Mouse (Mus musculus): ENCODE measurements around the gene Gm20532. TPM values are rescaled to one million over a fixed set of nuclear protein-coding genes. Genes with fewer than 3 reads are reported as not detected.
A peak's percentile ranks its signal among the peaks of the same experiment; 100 is the strongest.

Gm20532 gene
- polyA plus RNA-seq, 1 experiment, result not detected

DNA sequence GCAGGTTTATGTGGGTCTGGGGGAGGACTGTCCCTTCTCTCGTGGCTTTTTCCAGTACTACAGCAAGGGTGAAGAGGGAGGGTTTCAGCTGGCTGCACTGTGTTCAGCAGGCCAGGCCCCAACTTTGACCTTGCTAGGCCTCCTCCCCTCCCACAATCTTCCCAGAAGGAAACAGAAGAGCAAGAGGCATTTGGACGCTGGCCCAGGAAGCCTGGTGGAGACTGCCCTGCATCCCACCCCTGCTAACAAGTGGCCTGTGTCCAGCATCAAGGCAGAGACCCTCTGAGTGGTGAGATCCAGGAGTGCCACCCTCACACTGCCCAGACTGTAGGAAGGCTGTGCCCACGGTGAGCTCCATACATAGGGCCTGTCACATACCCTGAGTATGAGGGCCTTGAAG is 42.2 kb upstream of the Gm20532 start:
- Histone ChIP-seq H3K27me3 (ENCODE audit: control insufficient read depth, insufficient read depth, low read length) (no peaks in the 10 kb centered on the region), H3K4me3 (ENCODE audit: control insufficient read depth, insufficient read depth, low read length) (no peak overlapping the region), H3K36me3 (ENCODE audit: control insufficient read depth, insufficient read depth, low read length) (no peaks in the 10 kb centered on the region), H3K27ac (ENCODE audit: control insufficient read depth, insufficient read depth, low read length) (no peak overlapping the region), H3K4me1 (replicated peaks; ENCODE audit: control insufficient read depth, insufficient read depth, low read length) (peaks cover 47% of the 10 kb centered on the region)
- TF ChIP-seq POLR2A (IDR thresholded peaks at IDR 0.05; ENCODE audit: control insufficient read depth, extremely low read depth, insufficient read depth, low read length, poor library complexity) (no peak), CTCF (IDR thresholded peaks at IDR 0.05; ENCODE audit: borderline replicate concordance, control insufficient read depth, extremely low read depth, insufficient read depth, low read length, poor library complexity) (no peak)
- DNase-seq, result no peak
- WGBS, result 90% methylated on average over 3 of the region's 3 CpGs

DNA sequence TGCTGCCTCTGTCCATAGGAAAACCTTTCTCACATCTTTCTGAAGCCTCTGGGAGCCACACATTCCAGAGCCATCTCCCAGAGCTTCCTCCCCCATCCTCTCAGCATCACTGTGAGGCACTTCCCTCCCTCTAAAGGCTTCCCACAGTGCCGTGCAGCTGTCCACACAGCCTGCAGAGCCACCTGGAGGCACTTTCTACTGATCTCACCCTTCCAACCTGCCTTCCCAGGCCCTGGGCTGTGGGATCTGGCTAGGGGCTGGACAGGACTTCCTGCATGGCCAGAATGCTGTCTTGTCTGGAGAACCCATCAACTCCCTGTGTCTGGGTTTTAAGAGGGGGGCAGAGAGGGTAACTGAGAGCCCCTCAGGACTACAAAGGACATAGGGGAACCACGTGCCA is 39.0 kb upstream of the Gm20532 start:
- Histone ChIP-seq H3K27me3 (ENCODE audit: control insufficient read depth, insufficient read depth, low read length) (no peaks in the 10 kb centered on the region), H3K4me1 (replicated peaks; ENCODE audit: control insufficient read depth, insufficient read depth, low read length) (peaks cover 61% of the 10 kb centered on the region), H3K4me3 (ENCODE audit: control insufficient read depth, insufficient read depth, low read length) (no peak overlapping the region), H3K36me3 (ENCODE audit: control insufficient read depth, insufficient read depth, low read length) (no peaks in the 10 kb centered on the region), H3K27ac (ENCODE audit: control insufficient read depth, insufficient read depth, low read length) (no peak overlapping the region)
- WGBS, result 22% methylated on average over 2 of the region's 2 CpGs
- no peak for TF ChIP-seq POLR2A (IDR thresholded peaks at IDR 0.05; ENCODE audit: control insufficient read depth, extremely low read depth, insufficient read depth, low read length, poor library complexity)
- no peak for TF ChIP-seq CTCF (IDR thresholded peaks at IDR 0.05; ENCODE audit: borderline replicate concordance, control insufficient read depth, extremely low read depth, insufficient read depth, low read length, poor library complexity)
- no peak for DNase-seq

GRCm38 (mm10) chr2:26549801-26550200 is 36.6 kb upstream of the Gm20532 start:
- Histone ChIP-seq H3K27ac (ENCODE audit: control insufficient read depth, insufficient read depth, low read length) (peak overlapping the region; percentile 32; the same call in 1 of the 2 replicates), H3K27me3 (ENCODE audit: control insufficient read depth, insufficient read depth, low read length) (no peaks in the 10 kb centered on the region), H3K4me3 (ENCODE audit: control insufficient read depth, insufficient read depth, low read length) (no peak overlapping the region), H3K36me3 (ENCODE audit: control insufficient read depth, insufficient read depth, low read length) (no peaks in the 10 kb centered on the region), H3K4me1 (replicated peaks; ENCODE audit: control insufficient read depth, insufficient read depth, low read length) (peaks cover 72% of the 10 kb centered on the region)
- TF ChIP-seq POLR2A (IDR thresholded peaks at IDR 0.05; ENCODE audit: control insufficient read depth, extremely low read depth, insufficient read depth, low read length, poor library complexity), result no peak
- no peak for TF ChIP-seq CTCF (IDR thresholded peaks at IDR 0.05; ENCODE audit: borderline replicate concordance, control insufficient read depth, extremely low read depth, insufficient read depth, low read length, poor library complexity)
- DNase-seq, result no peak
- 30% methylated on average over 10 of the region's 10 CpGs for WGBS

DNA sequence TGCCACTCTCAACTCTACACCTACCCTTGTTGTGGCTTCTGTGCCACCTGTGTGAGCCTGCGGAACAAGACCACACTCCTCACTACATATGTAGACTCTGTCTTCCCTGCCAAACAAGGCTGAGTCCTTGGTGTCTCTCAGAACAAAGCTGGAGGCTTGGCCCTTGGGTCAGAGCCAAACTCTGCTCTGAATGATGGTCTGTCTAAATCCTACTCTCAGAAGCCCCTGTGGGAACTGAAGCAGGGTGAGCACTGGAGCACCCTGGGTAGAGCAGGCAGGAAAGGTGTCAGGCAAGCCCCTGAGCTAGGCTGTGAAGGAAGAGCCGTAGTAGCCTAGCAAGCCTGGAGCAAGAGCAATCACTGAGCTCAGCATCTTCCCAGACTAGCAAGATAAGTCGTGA is 36.2 kb upstream of the Gm20532 start:
- DNase-seq, result peak; percentile 50
- peak overlapping the region; percentile 79; the same call in 1 of the 2 replicates for H3K27ac ChIP-seq (ENCODE audit: control insufficient read depth, insufficient read depth, low read length)
- no peaks in the 10 kb centered on the region for H3K36me3 ChIP-seq (ENCODE audit: control insufficient read depth, insufficient read depth, low read length)
- H3K4me1 ChIP-seq (replicated peaks; ENCODE audit: control insufficient read depth, insufficient read depth, low read length), result peaks cover 75% of the 10 kb centered on the region
- no peak overlapping the region for H3K4me3 ChIP-seq (ENCODE audit: control insufficient read depth, insufficient read depth, low read length)
- no peaks in the 10 kb centered on the region for H3K27me3 ChIP-seq (ENCODE audit: control insufficient read depth, insufficient read depth, low read length)
- 15% methylated on average over 3 of the region's 3 CpGs for WGBS
- TF ChIP-seq POLR2A (IDR thresholded peaks at IDR 0.05; ENCODE audit: control insufficient read depth, extremely low read depth, insufficient read depth, low read length, poor library complexity), result no peak
- no peak for TF ChIP-seq CTCF (IDR thresholded peaks at IDR 0.05; ENCODE audit: borderline replicate concordance, control insufficient read depth, extremely low read depth, insufficient read depth, low read length, poor library complexity)

GRCm38 (mm10) chr2:26550777-26551176 is 35.7 kb upstream of the Gm20532 start:
- no peak overlapping the region for H3K4me3 ChIP-seq (ENCODE audit: control insufficient read depth, insufficient read depth, low read length)
- H3K27me3 ChIP-seq (ENCODE audit: control insufficient read depth, insufficient read depth, low read length), result no peaks in the 10 kb centered on the region
- peaks cover 76% of the 10 kb centered on the region for H3K4me1 ChIP-seq (replicated peaks; ENCODE audit: control insufficient read depth, insufficient read depth, low read length)
- 47% methylated on average over 3 of the region's 3 CpGs for WGBS
- DNase-seq, result no peak
- TF ChIP-seq CTCF (IDR thresholded peaks at IDR 0.05; ENCODE audit: borderline replicate concordance, control insufficient read depth, extremely low read depth, insufficient read depth, low read length, poor library complexity), result no peak
- no peak for TF ChIP-seq POLR2A (IDR thresholded peaks at IDR 0.05; ENCODE audit: control insufficient read depth, extremely low read depth, insufficient read depth, low read length, poor library complexity)
- H3K27ac ChIP-seq (ENCODE audit: control insufficient read depth, insufficient read depth, low read length), result peak overlapping the region; percentile 79; the same call in 1 of the 2 replicates
- H3K36me3 ChIP-seq (ENCODE audit: control insufficient read depth, insufficient read depth, low read length), result no peaks in the 10 kb centered on the region

GRCm38 (mm10) chr2:26551446-26551845 is 35.0 kb upstream of the Gm20532 start:
- Histone ChIP-seq H3K27ac (ENCODE audit: control insufficient read depth, insufficient read depth, low read length) (peak overlapping the region; percentile 63), H3K36me3 (ENCODE audit: control insufficient read depth, insufficient read depth, low read length) (no peaks in the 10 kb centered on the region), H3K4me3 (ENCODE audit: control insufficient read depth, insufficient read depth, low read length) (no peak overlapping the region), H3K4me1 (replicated peaks; ENCODE audit: control insufficient read depth, insufficient read depth, low read length) (peaks cover 79% of the 10 kb centered on the region), H3K27me3 (ENCODE audit: control insufficient read depth, insufficient read depth, low read length) (no peaks in the 10 kb centered on the region)
- TF ChIP-seq POLR2A (IDR thresholded peaks at IDR 0.05; ENCODE audit: control insufficient read depth, extremely low read depth, insufficient read depth, low read length, poor library complexity), result no peak; the same call in 1 of the 2 replicates
- no peak for TF ChIP-seq CTCF (IDR thresholded peaks at IDR 0.05; ENCODE audit: borderline replicate concordance, control insufficient read depth, extremely low read depth, insufficient read depth, low read length, poor library complexity)
- WGBS, result 9% methylated on average over 8 of the region's 8 CpGs
- peak; percentile 76 for DNase-seq

DNA sequence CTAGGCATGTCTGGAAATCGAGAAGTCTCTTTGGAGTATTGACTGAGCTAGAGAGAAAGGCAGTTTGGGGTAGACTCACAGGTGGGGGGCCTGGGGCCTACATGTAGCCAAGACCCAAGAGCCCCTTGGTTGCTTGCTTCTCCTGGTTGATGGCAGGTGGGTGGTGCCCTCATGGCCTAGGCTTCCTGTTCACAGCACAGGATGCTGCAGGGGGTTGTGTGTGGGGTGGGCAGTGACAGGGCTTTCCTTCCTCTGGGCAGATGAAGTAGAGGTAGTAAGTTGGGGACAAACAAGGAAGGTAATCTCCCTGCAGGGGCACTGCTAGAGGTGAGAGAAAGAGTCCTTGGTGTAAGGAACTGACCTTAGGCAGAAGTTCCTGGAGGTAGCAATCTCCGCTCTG is 34.4 kb upstream of the Gm20532 start:
- Histone ChIP-seq H3K27ac (ENCODE audit: control insufficient read depth, insufficient read depth, low read length) (peak overlapping the region; percentile 63), H3K4me3 (ENCODE audit: control insufficient read depth, insufficient read depth, low read length) (no peak overlapping the region), H3K4me1 (replicated peaks; ENCODE audit: control insufficient read depth, insufficient read depth, low read length) (peaks cover 79% of the 10 kb centered on the region), H3K36me3 (ENCODE audit: control insufficient read depth, insufficient read depth, low read length) (no peaks in the 10 kb centered on the region), H3K27me3 (ENCODE audit: control insufficient read depth, insufficient read depth, low read length) (no peaks in the 10 kb centered on the region)
- no peak for TF ChIP-seq POLR2A (IDR thresholded peaks at IDR 0.05; ENCODE audit: control insufficient read depth, extremely low read depth, insufficient read depth, low read length, poor library complexity)
- no peak for TF ChIP-seq CTCF (IDR thresholded peaks at IDR 0.05; ENCODE audit: borderline replicate concordance, control insufficient read depth, extremely low read depth, insufficient read depth, low read length, poor library complexity)
- 51% methylated on average over 2 of the region's 2 CpGs for WGBS
- DNase-seq, result peak; percentile 76

All from thymus, adult 2 months (tissue).